Mouse (Mus musculus) layer of hippocampus, adult 8-10 months (tissue): ENCODE data around the gene Cadm1. TPM values are rescaled to one million over a fixed set of nuclear protein-coding genes. Genes with fewer than 3 reads are reported as not detected.

ENCODE experiments used
- DNase-seq, 2 experiments: peaks; one replicate each; pipeline ENCODE4 v3.0.0; 2022; ENCODE audit warnings: low spot score in 2 of 2
- total RNA-seq, 4 experiments: library from RNA; stranded (reverse); gene quantifications; 2 replicates each; pipeline ENCODE4 v1.2.4; 2022

Cadm1 gene
- total RNA-seq, 4 experiments from 2014 or later, result 270 to 291 (median 280) TPM

DNA sequence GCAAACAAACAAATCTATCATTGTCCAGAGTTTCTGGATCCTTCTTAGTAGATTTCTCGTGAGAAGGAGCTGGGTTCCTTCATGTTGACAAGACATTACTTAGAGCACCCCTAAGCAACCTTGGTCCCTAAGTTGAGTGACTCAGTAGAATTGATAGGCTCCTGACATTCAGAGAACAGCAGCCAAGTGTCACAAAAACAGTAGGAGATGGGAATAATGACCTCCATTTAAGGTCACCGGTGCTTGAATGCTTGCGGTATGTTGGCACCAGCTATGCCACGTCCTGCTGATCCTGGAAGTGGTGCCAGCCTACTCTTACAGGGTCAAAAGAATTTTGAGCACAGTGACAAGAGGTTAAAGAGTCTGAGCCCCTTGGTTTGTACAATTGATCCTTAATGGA is 139.2 kb downstream of the Cadm1 start:
- no peak for DNase-seq

GRCm38 (mm10) chr9:47671617-47672016 is 141.6 kb downstream of the Cadm1 start:
- no peak for DNase-seq

- DNase-seq, result no peak
Observed at GRCm38 (mm10) chr9:47674766-47675713, 145.1 kb downstream of the Cadm1 start.

DNA sequence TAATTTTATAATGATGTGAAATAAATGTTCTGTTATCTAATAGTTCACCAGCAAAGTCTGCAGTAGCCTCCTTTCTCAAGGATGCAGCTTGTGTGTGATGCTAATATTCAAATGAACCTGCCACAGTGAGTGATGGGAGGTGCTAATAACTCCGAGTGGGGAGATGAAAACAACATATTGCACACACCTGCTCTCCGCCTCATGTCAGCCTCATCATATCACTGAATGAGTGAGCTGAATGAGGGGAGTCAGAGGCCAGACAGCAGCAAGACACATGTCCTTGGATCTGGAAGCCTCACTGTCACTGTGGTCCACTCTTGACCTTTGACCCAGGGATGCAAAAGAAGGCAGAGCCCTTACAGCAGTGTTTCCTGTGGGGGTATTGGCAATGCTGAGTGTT is 156.9 kb downstream of the Cadm1 start:
- no peak for DNase-seq

DNA sequence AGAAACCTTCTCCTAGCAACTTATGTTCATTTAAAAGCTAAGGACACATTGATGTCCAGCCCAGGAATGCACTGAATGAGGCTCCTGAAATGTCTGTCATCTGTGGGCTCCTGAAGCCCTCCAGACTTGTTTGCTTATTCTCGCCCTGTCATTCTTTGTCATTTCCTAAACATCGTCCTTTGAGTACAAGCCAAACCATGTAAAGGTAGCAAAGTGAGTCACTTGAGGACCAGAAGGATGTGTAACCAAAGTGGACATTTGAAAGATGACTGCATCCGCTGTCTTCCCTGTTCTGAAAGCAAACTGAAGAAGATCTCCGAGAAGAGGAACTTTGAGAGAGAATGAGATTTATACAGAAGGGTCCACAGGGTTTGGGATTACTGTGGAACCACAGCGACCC is 157.6 kb downstream of the Cadm1 start:
- DNase-seq, result no peak

GRCm38 (mm10) chr9:47688297-47688696 is 158.3 kb downstream of the Cadm1 start:
- DNase-seq, result no peak

DNA sequence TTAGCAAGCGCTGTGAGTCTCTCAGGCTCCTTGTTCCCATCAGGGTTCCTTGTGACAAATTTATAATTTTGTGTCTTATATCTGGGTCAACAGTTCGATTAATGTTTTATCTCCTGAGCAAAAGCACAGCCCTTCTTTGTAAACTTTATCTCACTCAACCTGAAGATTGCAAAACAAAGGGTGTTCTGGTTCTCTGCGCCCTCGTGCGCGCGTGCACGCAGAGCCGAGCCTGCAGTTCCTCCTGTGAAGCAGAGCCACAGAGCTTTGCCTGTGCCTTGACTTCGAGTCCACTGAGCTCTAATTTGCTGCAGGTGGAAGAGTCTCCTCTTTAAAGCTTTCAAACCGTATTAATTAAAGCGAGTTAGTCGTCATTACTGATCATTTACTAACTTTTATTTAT is 162.9 kb downstream of the Cadm1 start:
- no peak for DNase-seq

- DNase-seq, result peak in 1 of 2 experiments; percentile 75
Observed at GRCm38 (mm10) chr9:47699026-47699425, 169.1 kb downstream of the Cadm1 start.

DNA sequence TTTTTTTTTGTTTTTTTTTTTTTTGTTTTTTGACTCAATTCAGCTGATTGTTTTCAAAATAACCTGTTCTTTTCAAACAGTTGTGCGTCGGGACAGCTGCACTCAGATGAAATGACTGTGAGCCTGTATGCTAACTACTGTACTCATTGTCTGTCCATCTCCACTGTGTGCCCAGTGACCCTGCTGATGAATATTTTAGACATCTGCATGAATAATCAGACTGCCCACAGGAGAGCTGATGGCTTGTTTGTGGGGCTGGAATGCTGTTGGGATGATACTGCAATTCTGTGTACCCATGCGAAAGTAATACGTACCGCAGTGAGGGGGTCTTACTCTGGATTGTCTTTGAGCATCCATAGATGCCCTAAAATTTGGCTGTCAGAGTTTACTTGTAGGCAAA is 170.0 kb downstream of the Cadm1 start:
- DNase-seq, result no peak

- no peak for DNase-seq
Observed at GRCm38 (mm10) chr9:47703026-47703876, 173.3 kb downstream of the Cadm1 start.

GRCm38 (mm10) chr9:47706341-47706740 is 176.4 kb downstream of the Cadm1 start:
- no peak for DNase-seq

- no peak for DNase-seq
Observed at GRCm38 (mm10) chr9:47707326-47707725, 177.4 kb downstream of the Cadm1 start.

GRCm38 (mm10) chr9:47708299-47708698 is 178.3 kb downstream of the Cadm1 start:
- DNase-seq, result peak; percentile 76 to 78

GRCm38 (mm10) chr9:47710946-47711345 is 181.0 kb downstream of the Cadm1 start:
- no peak for DNase-seq

GRCm38 (mm10) chr9:47714541-47714940 is 184.6 kb downstream of the Cadm1 start:
- DNase-seq, result no peak

- DNase-seq, result no peak
Observed at GRCm38 (mm10) chr9:47715415-47715814, 185.4 kb downstream of the Cadm1 start.

GRCm38 (mm10) chr9:47716883-47717282 is 186.9 kb downstream of the Cadm1 start:
- DNase-seq, result no peak

GRCm38 (mm10) chr9:47727611-47728010 is 197.6 kb downstream of the Cadm1 start:
- DNase-seq, result no peak

DNA sequence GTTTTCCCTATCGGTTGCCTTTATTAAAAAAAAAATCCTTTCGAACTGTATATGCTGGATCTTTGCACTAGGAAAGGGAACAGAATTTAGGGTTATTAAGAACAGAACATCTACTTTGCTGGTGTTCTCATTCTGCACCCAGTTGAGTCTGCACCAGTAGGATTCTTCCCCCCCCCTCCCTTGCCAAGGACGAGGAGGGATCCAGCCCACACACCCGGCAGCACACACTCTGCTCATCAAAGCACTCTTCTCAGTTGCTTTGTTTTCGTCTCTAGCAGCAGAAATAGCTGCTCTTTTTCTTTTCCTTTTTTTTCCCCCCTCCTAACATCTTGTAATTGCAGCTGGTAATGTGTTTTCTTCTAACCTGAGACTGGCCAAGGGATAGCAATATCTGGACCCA is 198.9 kb downstream of the Cadm1 start:
- DNase-seq, result no peak

- DNase-seq, result no peak
Observed at GRCm38 (mm10) chr9:47730247-47730646, 200.3 kb downstream of the Cadm1 start.

GRCm38 (mm10) chr9:47733780-47734451 is 203.9 kb downstream of the Cadm1 start:
- peak in 1 of 2 experiments; percentile 44 for DNase-seq

- DNase-seq, result peak in 1 of 2 experiments; percentile 38
Observed at GRCm38 (mm10) chr9:47734905-47735304, 204.9 kb downstream of the Cadm1 start.
